Mouse (Mus musculus): ENCODE results near the gene Spag7.

- TF ChIP-seq POLR2A (IDR thresholded peaks at IDR 0.05; ENCODE audit: low read depth, low read length) (no peak), CTCF (IDR thresholded peaks at IDR 0.05; ENCODE audit: borderline replicate concordance, insufficient read depth, low read length) (no peak)
Observed at GRCm38 (mm10) chr11:70693504-70693903, 24.3 kb upstream of the Spag7 start.

Measured in embryonic fibroblast, embryonic 13.5 days (primary cell).